Mouse (Mus musculus) C2C12 (cell line): ENCODE results near the gene Cxcl5.

Source experiments
- CEBPB ChIP-seq: IDR thresholded peaks from one replicate; pipeline ENCODE4 v1.6.1; 2011; ENCODE audit warnings: low read depth, mild to moderate bottlenecking, control low read depth, moderate library complexity
- CTCF ChIP-seq: IDR thresholded peaks from one replicate; pipeline ENCODE4 v1.5.1; 2011; ENCODE audit not compliant: control insufficient read depth, insufficient read depth, insufficient read length

GRCm38 (mm10) chr5:90783697-90784096, 24.5 kb downstream of the Cxcl5 start:
- TF ChIP-seq CTCF (no peak), CEBPB (no peak)
